Mouse (Mus musculus): ENCODE measurements around the gene Palld. TPM values are rescaled to one million over a fixed set of nuclear protein-coding genes. Genes with fewer than 3 reads are reported as not detected.

The Palld gene
- polyA plus RNA-seq, 1 experiment from 2014 or later, result 7.2 TPM

DNA sequence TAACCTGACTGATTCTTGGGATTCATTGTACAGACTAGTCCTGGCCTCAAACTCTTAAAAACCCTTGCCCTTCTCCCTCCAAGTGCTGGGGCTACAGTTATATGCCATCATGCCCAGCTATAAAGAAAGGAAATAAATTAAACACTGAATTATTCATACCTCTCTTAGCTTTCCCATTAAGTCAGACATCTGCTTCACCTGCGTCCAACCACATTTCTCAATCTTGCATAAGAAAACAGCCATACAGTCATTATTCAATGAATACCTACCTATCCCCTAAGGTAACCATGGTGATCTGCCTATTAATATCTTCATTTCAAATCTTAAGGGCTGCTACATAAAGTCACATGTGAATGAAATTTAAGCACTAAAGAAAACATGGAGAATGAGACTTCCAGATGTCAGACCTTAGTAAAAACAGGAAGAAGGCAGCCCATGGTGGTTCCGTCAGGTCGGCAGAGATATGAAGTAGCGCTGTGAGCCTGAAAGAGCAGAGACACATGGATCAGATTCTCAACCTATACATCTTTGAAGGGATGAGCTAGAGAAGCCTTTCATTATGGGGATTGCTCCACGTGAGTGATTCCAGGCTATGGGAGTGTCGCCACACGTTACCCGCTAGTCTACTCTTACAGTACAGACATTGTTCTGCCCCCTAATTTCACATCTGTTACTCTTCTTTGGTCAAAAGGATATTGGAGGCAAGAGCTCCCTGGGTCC, 193.7 kb downstream of the Palld start:
- Histone ChIP-seq H3K79me2 (ENCODE audit: inconsistent target) (no peaks in the 10 kb centered on the region), H3K27ac (no peak overlapping the region), H3K36me3 (ENCODE audit: inconsistent target) (no peaks in the 10 kb centered on the region), H3K4me3 (ENCODE audit: inconsistent target) (no peak overlapping the region)
- 79% methylated on average over 8 of the region's 8 CpGs for WGBS (ENCODE audit: missing documents)

DNA sequence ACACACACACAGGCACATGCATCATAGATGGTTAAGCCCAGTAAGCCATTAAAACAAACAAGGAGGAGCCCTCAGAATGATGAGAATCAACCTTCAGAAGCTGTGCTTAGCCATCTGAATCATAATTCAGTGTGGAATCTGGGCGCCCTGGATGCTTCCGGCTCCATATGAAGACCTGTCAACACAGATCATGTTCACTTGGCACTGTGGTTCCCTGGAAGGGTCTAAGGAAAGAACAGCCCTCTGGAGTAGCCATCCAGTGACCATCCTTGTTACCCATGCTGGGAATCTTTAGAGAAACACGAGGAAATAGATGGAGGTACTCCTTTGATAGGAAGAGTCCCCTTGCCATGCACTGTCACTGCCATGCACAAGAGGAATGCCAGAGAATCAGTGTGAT, 197.0 kb downstream of the Palld start:
- no peak overlapping the region for H3K4me3 ChIP-seq (ENCODE audit: inconsistent target)
- no peak overlapping the region for H3K27ac ChIP-seq
- no peaks in the 10 kb centered on the region for H3K79me2 ChIP-seq (ENCODE audit: inconsistent target)
- H3K36me3 ChIP-seq (ENCODE audit: inconsistent target), result no peaks in the 10 kb centered on the region
- WGBS (ENCODE audit: missing documents), result 85% methylated on average over 3 of the region's 3 CpGs

DNA sequence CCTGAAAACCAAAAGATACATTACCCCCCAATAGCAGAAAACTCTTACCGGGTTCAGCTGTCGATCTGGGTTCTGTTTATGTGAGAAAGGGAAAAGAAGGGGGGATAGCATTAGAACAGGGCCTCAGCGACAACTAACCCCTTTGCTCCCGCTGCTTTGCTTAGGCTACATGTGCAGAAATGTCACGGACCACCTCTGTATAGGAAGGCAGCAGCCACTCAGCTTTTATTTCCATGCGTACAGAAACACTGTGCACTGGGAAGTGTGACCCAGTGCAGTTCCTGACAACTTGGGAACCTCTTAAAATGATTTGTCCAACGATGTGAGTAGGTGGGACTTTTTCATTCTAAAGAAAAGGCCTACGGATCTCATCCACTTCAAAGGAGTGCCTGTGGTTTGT, 200.4 kb downstream of the Palld start:
- Histone ChIP-seq H3K4me3 (ENCODE audit: inconsistent target) (no peak overlapping the region), H3K79me2 (ENCODE audit: inconsistent target) (no peaks in the 10 kb centered on the region), H3K36me3 (ENCODE audit: inconsistent target) (no peaks in the 10 kb centered on the region), H3K27ac (no peak overlapping the region)
- 89% methylated on average over 8 of the region's 8 CpGs for WGBS (ENCODE audit: missing documents)

DNA sequence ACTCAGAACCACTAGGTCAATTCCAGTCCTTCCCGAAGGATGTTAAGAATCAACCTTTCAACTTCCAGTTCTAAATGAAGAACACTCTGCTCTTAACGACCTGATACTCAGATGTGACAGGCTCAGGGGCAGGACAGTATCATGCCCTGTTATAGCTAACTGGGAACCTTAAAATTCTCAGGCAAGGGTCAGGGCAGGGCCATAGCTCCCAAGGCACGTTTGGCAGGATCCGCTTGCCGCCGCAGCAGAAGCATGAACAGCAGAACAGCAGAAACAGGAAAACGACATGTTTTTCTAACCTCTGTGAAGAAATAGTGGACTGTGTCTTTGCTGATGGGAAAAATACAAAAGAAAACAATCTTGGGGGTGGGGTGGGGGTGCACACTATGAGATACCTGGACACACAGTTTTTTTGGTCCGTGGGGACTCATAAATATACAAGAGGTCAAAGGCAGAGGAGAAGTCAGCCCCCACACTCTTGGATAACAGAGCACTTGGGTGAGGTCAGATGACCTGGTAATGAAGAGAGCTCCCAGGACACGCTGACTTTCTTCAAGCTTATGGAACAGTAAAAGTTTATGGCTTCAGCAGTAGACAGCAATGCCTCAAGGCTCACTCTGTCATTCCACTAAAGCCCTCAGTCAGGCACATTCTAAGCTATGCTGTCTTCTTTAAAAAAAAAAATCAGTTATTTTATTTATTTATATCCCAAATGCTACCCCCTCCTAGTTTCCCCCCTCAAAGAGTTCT, 201.4 kb downstream of the Palld start:
- no peaks in the 10 kb centered on the region for H3K36me3 ChIP-seq (ENCODE audit: inconsistent target)
- no peaks in the 10 kb centered on the region for H3K79me2 ChIP-seq (ENCODE audit: inconsistent target)
- H3K27ac ChIP-seq, result no peak overlapping the region
- WGBS (ENCODE audit: missing documents), result 82% methylated on average over 9 of the region's 9 CpGs
- H3K4me3 ChIP-seq (ENCODE audit: inconsistent target), result no peak overlapping the region

DNA sequence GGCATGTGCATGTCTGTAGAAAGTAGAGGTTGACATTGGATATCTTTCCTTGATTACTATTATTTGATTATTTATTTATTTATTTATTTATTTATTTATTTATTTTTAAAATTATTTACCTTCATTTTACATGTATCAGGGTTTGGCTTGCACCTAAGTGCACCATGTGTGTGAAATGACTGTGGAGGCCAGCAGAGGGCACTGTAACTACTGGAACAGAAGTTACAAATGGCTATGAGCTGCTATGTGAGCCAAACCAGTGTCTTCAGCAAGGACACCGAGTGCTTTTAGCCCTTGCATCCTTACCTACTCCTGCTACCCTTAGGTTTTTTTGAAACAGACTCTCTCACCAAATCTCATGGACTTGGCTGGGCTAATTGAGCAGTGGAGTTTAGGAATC, 202.2 kb downstream of the Palld start:
- WGBS (ENCODE audit: missing documents), result 92% methylated on average over 1 of the region's 1 CpGs
- no peaks in the 10 kb centered on the region for H3K36me3 ChIP-seq (ENCODE audit: inconsistent target)
- H3K4me3 ChIP-seq (ENCODE audit: inconsistent target), result no peak overlapping the region
- no peak overlapping the region for H3K27ac ChIP-seq
- no peaks in the 10 kb centered on the region for H3K79me2 ChIP-seq (ENCODE audit: inconsistent target)

DNA sequence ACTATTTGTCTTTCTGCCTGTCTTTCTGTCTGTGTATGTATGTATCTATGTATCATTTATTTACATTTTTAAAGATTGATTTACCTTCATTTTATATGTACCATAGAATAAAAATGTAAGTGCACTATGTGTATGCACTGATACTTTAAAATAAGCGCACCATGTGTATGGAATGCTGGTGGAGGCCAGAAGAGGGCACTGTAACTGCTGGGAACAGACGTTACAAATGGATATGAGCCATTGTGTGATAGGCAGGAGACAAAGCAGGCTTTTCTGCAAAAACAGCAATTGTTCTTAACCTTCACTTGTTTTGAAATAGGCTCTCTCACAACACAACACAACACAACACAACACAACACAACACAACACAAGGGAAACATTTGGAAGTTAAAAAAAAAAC, 203.5 kb downstream of the Palld start:
- 92% methylated on average over 2 of the region's 2 CpGs for WGBS (ENCODE audit: missing documents)
- H3K79me2 ChIP-seq (ENCODE audit: inconsistent target), result no peaks in the 10 kb centered on the region
- no peak overlapping the region for H3K27ac ChIP-seq
- no peaks in the 10 kb centered on the region for H3K36me3 ChIP-seq (ENCODE audit: inconsistent target)
- H3K4me3 ChIP-seq (ENCODE audit: inconsistent target), result no peak overlapping the region

DNA sequence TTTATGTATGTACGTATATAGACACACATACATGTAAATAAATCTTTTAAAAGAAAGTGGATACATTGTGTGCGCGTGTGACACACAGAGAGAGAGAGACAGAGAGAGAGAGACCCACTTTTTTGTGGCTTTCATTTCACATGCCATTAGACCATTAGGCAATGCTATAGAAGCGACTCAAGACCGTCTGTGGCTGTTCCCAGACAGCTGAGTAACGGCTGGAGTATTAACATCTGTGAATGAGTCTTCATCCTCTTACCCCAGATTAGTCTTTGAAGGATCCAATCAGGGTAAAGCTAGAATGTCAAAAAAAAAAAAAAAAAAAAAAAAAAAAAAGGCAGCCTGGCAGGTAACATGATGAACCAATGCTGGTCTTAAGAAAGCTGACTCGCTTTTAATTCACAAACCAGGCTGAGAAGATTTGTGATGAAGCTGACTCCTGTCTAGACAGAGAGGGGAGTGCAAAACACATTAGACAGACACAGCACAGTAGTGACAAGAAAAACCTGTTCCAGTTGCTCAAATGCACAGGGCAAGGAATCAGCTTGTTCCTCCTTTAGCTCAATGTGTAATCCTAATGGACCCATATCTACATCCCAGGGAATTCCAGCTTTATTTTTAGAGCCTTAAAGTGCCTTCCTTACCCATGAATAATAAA, 204.6 kb downstream of the Palld start:
- WGBS (ENCODE audit: missing documents), result 94% methylated on average over 7 of the region's 7 CpGs
- Histone ChIP-seq H3K4me3 (ENCODE audit: inconsistent target) (no peak overlapping the region), H3K79me2 (ENCODE audit: inconsistent target) (no peaks in the 10 kb centered on the region), H3K36me3 (ENCODE audit: inconsistent target) (no peaks in the 10 kb centered on the region), H3K27ac (no peak overlapping the region)

DNA sequence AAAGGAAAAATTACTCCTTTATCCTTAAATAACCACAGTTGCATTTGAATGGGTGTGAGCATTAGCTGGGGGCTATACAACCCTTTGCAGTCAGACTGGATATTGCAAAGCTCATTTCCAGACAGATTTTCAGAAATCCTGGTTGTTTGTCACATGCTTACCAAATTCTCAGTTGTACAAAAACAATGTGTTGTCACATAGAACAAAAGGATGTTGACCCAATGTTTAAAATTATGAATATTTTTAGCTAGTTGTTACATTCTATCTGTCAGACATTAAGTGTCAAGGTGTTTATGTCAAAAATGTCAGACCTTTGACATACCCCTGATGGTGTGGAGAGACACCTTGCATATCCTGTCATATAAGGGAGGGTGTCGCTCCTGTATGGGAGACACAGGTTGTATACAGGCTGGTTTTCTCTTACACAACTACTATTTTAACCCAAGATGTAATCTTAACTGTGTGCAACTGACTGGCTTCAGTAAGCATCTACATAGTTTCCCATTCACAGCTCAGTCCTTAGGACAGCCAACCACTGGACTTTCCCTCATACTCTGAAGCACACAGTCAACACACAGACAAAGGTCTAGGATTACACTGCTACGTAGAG, 205.5 kb downstream of the Palld start:
- Histone ChIP-seq H3K36me3 (ENCODE audit: inconsistent target) (no peaks in the 10 kb centered on the region), H3K4me3 (ENCODE audit: inconsistent target) (no peak overlapping the region), H3K79me2 (ENCODE audit: inconsistent target) (no peaks in the 10 kb centered on the region), H3K27ac (no peak overlapping the region)
- WGBS (ENCODE audit: missing documents), result 98% methylated on average over 2 of the region's 2 CpGs

DNA sequence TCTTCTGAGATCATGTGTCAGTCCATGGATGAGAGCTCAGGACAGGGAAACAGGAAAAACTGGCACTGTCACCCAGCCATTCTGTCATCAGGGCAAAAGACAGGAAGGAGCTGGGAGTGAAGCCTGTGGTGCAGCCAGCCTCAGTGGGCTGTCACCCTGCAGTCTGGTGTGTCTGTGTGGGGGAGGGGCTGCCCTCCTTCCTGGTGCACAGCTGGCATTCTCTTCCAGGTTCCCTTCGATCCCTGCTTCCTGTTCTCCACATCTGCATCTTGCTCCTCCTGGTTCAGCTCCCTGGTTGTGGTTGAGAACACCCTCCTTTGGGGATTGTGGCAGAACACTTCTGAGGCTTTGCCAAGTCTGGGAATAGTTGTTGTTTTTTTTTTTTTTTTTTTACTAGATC, 207.1 kb downstream of the Palld start:
- Histone ChIP-seq H3K27ac (no peak overlapping the region), H3K4me3 (ENCODE audit: inconsistent target) (no peak overlapping the region)
- WGBS (ENCODE audit: missing documents), result 46% methylated on average over 1 of the region's 1 CpGs

DNA sequence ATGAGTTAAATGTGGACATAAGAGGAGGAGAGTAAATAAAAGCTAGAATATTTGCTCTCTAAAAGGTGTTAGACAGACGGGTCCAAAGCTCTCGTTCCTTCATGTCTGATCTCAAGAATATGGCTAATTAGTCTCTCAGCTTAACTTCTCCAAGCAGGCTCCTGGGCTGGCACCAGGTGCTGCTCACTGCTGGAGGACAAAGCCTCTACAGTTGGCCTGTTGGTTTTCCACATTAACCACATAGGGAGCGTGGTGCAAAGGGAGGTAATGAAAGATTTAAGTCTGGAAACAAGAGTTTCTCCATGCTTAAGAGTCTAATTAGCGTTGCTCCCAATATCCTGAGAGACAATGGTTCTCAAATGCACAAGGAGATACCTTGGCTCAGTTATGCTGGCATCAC, 209.6 kb downstream of the Palld start:
- Histone ChIP-seq H3K36me3 (ENCODE audit: inconsistent target) (no peaks in the 10 kb centered on the region), H3K27ac (no peak overlapping the region), H3K4me3 (ENCODE audit: inconsistent target) (no peak overlapping the region), H3K79me2 (ENCODE audit: inconsistent target) (no peaks in the 10 kb centered on the region)
- 85% methylated on average over 4 of the region's 4 CpGs for WGBS (ENCODE audit: missing documents)

More for the DNA sequence above, 207.1 kb downstream of the Palld start:
- Histone ChIP-seq H3K36me3 (ENCODE audit: inconsistent target) (no peaks in the 10 kb centered on the region), H3K79me2 (ENCODE audit: inconsistent target) (no peaks in the 10 kb centered on the region)

DNA sequence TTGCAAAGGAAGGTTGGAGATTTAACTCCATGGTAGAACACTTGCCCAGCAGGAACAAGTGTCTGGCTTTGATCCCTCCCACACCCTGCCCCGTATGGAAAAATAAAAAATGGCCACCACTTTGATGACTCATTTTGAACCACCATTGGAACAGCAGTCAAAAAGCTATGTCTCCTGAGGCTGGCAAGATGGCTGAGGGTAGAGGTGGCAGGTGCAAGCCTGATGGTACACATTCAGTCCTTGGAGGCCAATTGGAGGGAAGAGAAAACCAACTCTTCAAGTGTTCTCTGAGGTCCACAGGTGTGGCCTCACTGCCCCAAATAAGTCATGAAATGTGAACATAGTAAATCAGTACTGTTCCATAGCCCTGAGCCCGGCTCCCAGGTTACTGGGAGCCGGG, 210.4 kb downstream of the Palld start:
- H3K4me3 ChIP-seq (ENCODE audit: inconsistent target), result no peak overlapping the region
- no peaks in the 10 kb centered on the region for H3K36me3 ChIP-seq (ENCODE audit: inconsistent target)
- H3K79me2 ChIP-seq (ENCODE audit: inconsistent target), result no peaks in the 10 kb centered on the region
- 100% methylated on average over 3 of the region's 3 CpGs for WGBS (ENCODE audit: missing documents)
- H3K27ac ChIP-seq, result no peak overlapping the region

DNA sequence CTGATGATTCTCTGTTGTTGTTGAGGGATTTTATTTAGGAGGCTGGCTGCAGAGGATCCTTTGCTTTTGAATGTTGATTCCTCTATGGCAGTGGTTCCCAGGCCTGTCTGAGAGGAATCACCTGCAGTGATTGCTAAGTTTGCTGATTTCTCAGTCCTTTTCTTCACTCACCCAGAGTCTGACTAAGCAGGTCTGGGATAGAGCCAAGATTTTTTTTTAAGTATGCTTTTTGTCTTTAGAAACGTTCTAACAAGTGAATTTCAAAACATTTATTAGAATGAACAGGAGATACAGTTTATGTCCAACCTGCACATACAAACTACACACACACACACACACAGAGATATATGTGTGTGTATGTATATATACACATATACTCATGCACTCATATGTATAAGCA, 211.1 kb downstream of the Palld start:
- no peak overlapping the region for H3K4me3 ChIP-seq (ENCODE audit: inconsistent target)
- H3K79me2 ChIP-seq (ENCODE audit: inconsistent target), result no peaks in the 10 kb centered on the region
- no peaks in the 10 kb centered on the region for H3K36me3 ChIP-seq (ENCODE audit: inconsistent target)
- H3K27ac ChIP-seq, result no peak overlapping the region
- WGBS (ENCODE audit: missing documents), result 18% methylated on average over 1 of the region's 1 CpGs

DNA sequence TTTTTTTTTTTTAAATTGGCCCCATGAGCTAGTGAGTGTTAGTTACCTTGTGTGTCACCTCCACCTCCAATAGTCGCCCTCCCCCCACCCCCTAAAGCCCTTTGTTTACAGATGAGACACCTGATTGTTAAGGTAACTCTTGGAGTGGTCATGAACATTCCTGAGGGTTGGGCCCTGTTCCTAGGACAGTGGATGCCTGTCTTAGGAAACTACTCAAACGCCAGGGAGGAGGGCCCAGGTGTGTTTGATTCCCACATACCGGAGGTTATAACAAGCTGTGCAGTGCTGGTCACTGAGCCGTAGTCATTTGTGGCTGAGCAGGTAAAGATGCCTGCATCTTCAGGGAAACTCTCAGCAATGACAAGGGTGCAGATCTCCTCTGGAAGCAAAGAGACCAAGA, 215.4 kb downstream of the Palld start:
- 96% methylated on average over 4 of the region's 4 CpGs for whole genome bisulfite sequencing (ENCODE audit: missing documents)
- no peaks in the 10 kb centered on the region for H3K36me3 ChIP-seq (ENCODE audit: inconsistent target)
- H3K27ac ChIP-seq, result no peak overlapping the region
- H3K4me3 ChIP-seq (ENCODE audit: inconsistent target), result no peak overlapping the region
- no peaks in the 10 kb centered on the region for H3K79me2 ChIP-seq (ENCODE audit: inconsistent target)

DNA sequence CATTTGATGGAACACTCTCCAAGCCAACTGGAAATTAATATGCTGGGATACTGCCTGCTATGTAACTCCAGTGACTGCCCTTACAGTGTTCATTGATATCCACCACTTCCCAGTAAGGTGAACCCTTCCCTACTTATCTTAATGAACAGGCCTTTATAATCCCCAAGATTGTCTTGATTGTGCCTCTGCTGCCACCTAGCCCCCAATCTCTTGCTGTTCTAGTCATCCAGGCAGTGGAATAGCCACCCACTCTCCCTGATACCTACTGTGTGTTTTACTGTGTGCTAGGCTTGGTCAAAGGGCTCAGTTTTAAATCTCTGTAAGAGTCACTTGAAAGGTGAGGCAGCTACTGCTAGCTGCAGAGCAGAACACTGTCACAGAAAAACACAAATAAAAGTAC, 216.2 kb downstream of the Palld start:
- Histone ChIP-seq H3K27ac (no peak overlapping the region), H3K4me3 (ENCODE audit: inconsistent target) (no peak overlapping the region), H3K36me3 (ENCODE audit: inconsistent target) (no peaks in the 10 kb centered on the region), H3K79me2 (ENCODE audit: inconsistent target) (no peaks in the 10 kb centered on the region)

DNA sequence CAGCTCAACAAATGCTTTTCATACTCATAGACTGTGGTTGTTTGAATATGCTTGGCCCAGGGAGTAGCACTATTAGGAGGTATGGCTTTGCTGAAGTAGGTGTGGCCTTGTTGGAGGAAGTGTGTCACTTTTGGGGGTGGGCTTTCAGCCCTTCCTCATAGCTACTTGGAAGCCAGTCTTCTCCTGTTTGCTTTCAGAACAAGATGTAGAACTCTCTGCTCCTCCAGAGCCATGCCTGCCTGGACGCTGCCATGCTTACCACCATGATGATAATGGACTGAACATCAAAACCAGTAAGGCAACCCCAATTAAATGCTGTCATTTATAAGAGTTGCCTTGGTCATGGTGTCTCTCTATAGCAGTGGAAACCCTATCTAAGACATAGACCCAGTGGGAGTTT, 217.2 kb downstream of the Palld start:
- Histone ChIP-seq H3K27ac (no peak overlapping the region), H3K36me3 (ENCODE audit: inconsistent target) (no peaks in the 10 kb centered on the region), H3K4me3 (ENCODE audit: inconsistent target) (no peak overlapping the region), H3K79me2 (ENCODE audit: inconsistent target) (no peaks in the 10 kb centered on the region)
- 83% methylated on average over 1 of the region's 1 CpGs for WGBS (ENCODE audit: missing documents)

Data from macrophage (primary cell).